Mouse (Mus musculus): ENCODE results near the gene Hist1h2an.

DNA sequence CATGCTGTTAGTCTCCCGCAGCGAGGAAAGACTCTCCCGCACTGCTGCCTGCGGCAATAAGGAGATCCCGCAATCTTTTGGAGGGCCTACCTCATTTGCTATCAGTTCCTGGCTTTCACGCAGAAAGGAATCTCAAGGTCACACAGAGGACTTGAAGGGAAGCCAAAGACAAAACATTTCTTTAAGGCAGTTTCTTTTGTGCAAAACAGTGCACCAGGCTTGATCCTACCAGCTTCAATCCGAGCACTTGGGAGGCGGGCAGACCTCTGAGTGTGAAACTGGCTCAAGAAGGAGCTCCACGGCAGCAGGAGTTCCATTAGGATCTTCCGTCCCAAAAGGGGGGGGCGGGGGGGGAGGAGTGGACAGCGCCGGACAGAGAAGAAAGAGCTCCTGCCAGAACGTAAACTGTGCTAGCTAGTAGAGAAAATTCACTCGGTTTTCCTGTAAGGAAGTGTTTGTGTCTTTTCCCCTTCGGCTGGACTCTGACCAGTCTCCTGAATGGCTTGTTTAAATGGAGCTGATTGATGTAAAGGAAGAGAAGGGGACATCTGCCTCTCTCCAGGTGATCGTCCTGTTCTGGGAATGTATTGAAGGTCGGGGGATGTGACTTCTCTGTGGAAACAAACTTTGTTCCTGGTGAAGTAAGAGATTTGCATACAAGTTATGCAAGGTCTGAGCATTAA is 3.7 kb upstream of the Hist1h2an start:
- no peak for TF ChIP-seq EP300 (IDR thresholded peaks at IDR 0.05)
- no peak for TF ChIP-seq CTCF (IDR thresholded peaks at IDR 0.05)
